Mouse (Mus musculus) hindbrain, embryonic 13.5 days (tissue): ENCODE results near the gene Alkal2. TPM values are rescaled to one million over a fixed set of nuclear protein-coding genes. Genes with fewer than 3 reads are reported as not detected.

ENCODE experiments used
- ATAC-seq: fragments of 200-750 bp; cut with Nextera tagmentation; 2 replicates; pipeline ENCODE4 v1.8.0; 2017; ENCODE audit warnings: moderate TSS enrichment; ENCODE audit not compliant: low FRiP score
- H3K27ac ChIP-seq: fragments of 300-500 bp; sonication (generic); 2 replicates; pipeline ENCODE4 v1.5.1; 2015; ENCODE audit warnings: inconsistent platforms, mild to moderate bottlenecking, moderate library complexity
- H3K27me3 ChIP-seq: fragments of 300-500 bp; sonication (generic); 2 replicates; pipeline ENCODE4 v1.6.1; 2015; ENCODE audit warnings: mild to moderate bottlenecking, inconsistent platforms
- H3K36me3 ChIP-seq: fragments of 300-500 bp; sonication (generic); 2 replicates; pipeline ENCODE4 v1.6.1; 2015; ENCODE audit warnings: mild to moderate bottlenecking, inconsistent platforms
- H3K4me1 ChIP-seq: fragments of 300-500 bp; sonication (generic); replicated peaks from 2 replicates; pipeline ENCODE4 v1.6.1; 2015; ENCODE audit warnings: inconsistent platforms
- H3K4me2 ChIP-seq: fragments of 300-500 bp; sonication (generic); 2 replicates; pipeline ENCODE4 v1.6.1; 2015; ENCODE audit warnings: inconsistent platforms, mild to moderate bottlenecking, moderate library complexity
- H3K4me3 ChIP-seq: fragments of 300-500 bp; sonication (generic); 2 replicates; pipeline ENCODE4 v1.5.1; 2015; ENCODE audit warnings: mild to moderate bottlenecking, inconsistent platforms
- H3K9ac ChIP-seq: fragments of 300-500 bp; sonication (generic); 2 replicates; pipeline ENCODE4 v1.6.1; 2015; ENCODE audit warnings: mild to moderate bottlenecking, inconsistent platforms
- H3K9me3 ChIP-seq: fragments of 300-500 bp; sonication (generic); 2 replicates; pipeline ENCODE4 v1.6.1; 2016; ENCODE audit warnings: inconsistent platforms
- WGBS: fragments of 180-500 bp; shearing (Covaris S2); methylation state at CpG from one replicate; pipeline ENCODE4 v1.1.7; 2015; 5-methylcytosine and 5-hydroxymethylcytosine counted together
- polyA plus RNA-seq: library from polyadenylated mRNA; unstranded; fragments of >200 nt; fragmentation: Nextera tagmentation; extraction: Ambion mirVana; gene quantifications from 2 replicates; pipeline ENCODE4 v1.2.1, GENCODE M21; 2015

Gene Alkal2
- 0.45 TPM in 1 of 2 replicates, not detected in the other for polyA plus RNA-seq

- ATAC-seq: peak; percentile 79
- peak within 1 kb of the TSS; percentile 100 for H3K4me2 ChIP-seq
- under 1% methylated on average over 58 of the region's 58 CpGs for WGBS
- peaks cover 16% of the 10 kb centered on the region for H3K4me1 ChIP-seq
- peaks cover 57% of the 10 kb centered on the region for H3K27me3 ChIP-seq
- H3K36me3 ChIP-seq: no peaks in the 10 kb centered on the region
- H3K27ac ChIP-seq: no peak within 1 kb of the TSS
- H3K9me3 ChIP-seq: no peaks in the 10 kb centered on the region
- peak within 1 kb of the TSS; percentile 69 for H3K9ac ChIP-seq
- peak within 1 kb of the TSS; percentile 63 for H3K4me3 ChIP-seq
These were observed at the start of gene Alkal2 for GRCm38 (mm10) chr12:30883986-30884621. Alkal2 (plus strand) TSS chr12:30884322.

GRCm38 (mm10) chr12:30848521-30848920, 35.6 kb upstream of the Alkal2 start:
- Histone ChIP-seq H3K4me2 (no peak overlapping the region), H3K27me3 (no peaks in the 10 kb centered on the region), H3K9me3 (no peaks in the 10 kb centered on the region), H3K27ac (no peak overlapping the region), H3K36me3 (no peaks in the 10 kb centered on the region), H3K4me3 (no peak overlapping the region), H3K4me1 (no peaks in the 10 kb centered on the region), H3K9ac (no peak overlapping the region)
- 75% methylated on average over 1 of the region's 1 CpGs for WGBS
- no peak for ATAC-seq

GRCm38 (mm10) chr12:30850902-30851301, 33.2 kb upstream of the Alkal2 start:
- WGBS: 71% methylated on average over 2 of the region's 2 CpGs
- ATAC-seq: no peak
- no peaks in the 10 kb centered on the region for H3K36me3 ChIP-seq
- H3K4me1 ChIP-seq: no peaks in the 10 kb centered on the region
- no peaks in the 10 kb centered on the region for H3K9me3 ChIP-seq
- no peaks in the 10 kb centered on the region for H3K27me3 ChIP-seq
- H3K9ac ChIP-seq: no peak overlapping the region
- no peak overlapping the region for H3K27ac ChIP-seq
- no peak overlapping the region for H3K4me2 ChIP-seq
- no peak overlapping the region for H3K4me3 ChIP-seq

GRCm38 (mm10) chr12:30851871-30852270, 32.3 kb upstream of the Alkal2 start:
- Histone ChIP-seq H3K27me3 (no peaks in the 10 kb centered on the region), H3K4me1 (no peaks in the 10 kb centered on the region), H3K36me3 (no peaks in the 10 kb centered on the region), H3K27ac (no peak overlapping the region), H3K9me3 (no peaks in the 10 kb centered on the region), H3K9ac (no peak overlapping the region), H3K4me3 (no peak overlapping the region), H3K4me2 (no peak overlapping the region)
- ATAC-seq: no peak
- 86% methylated on average over 6 of the region's 6 CpGs for WGBS

- H3K4me3 ChIP-seq: no peak overlapping the region
- no peak for ATAC-seq
- no peaks in the 10 kb centered on the region for H3K36me3 ChIP-seq
- H3K27ac ChIP-seq: no peak overlapping the region
- no peaks in the 10 kb centered on the region for H3K4me1 ChIP-seq
- WGBS: 83% methylated on average over 6 of the region's 6 CpGs
- no peaks in the 10 kb centered on the region for H3K27me3 ChIP-seq
- no peak overlapping the region for H3K9ac ChIP-seq
- H3K4me2 ChIP-seq: no peak overlapping the region
- no peaks in the 10 kb centered on the region for H3K9me3 ChIP-seq
These were observed 28.5 kb upstream of the Alkal2 start for GRCm38 (mm10) chr12:30855442-30856159.

GRCm38 (mm10) chr12:30856172-30856571, 27.9 kb upstream of the Alkal2 start:
- Histone ChIP-seq H3K4me1 (no peaks in the 10 kb centered on the region), H3K27me3 (no peaks in the 10 kb centered on the region), H3K4me2 (no peak overlapping the region), H3K36me3 (no peaks in the 10 kb centered on the region), H3K27ac (no peak overlapping the region), H3K4me3 (no peak overlapping the region), H3K9ac (no peak overlapping the region), H3K9me3 (no peaks in the 10 kb centered on the region)
- 92% methylated on average over 5 of the region's 5 CpGs for WGBS
- no peak for ATAC-seq

GRCm38 (mm10) chr12:30864347-30864746, 19.8 kb upstream of the Alkal2 start:
- WGBS: 70% methylated on average over 2 of the region's 2 CpGs
- Histone ChIP-seq H3K9ac (no peak overlapping the region), H3K4me1 (0 out of 2 replicates have a peak, but pooled peaks cover 4% of the 10 kb centered on the region), H3K27me3 (no peaks in the 10 kb centered on the region), H3K36me3 (no peaks in the 10 kb centered on the region), H3K27ac (no peak overlapping the region), H3K4me2 (no peak overlapping the region), H3K4me3 (no peak overlapping the region), H3K9me3 (no peaks in the 10 kb centered on the region)
- no peak for ATAC-seq

- Histone ChIP-seq H3K27me3 (no peaks in the 10 kb centered on the region), H3K4me2 (no peak overlapping the region), H3K9ac (no peak overlapping the region), H3K27ac (no peak overlapping the region), H3K9me3 (no peaks in the 10 kb centered on the region), H3K4me3 (no peak overlapping the region), H3K36me3 (no peaks in the 10 kb centered on the region), H3K4me1 (0 out of 2 replicates have a peak, but pooled peaks cover 4% of the 10 kb centered on the region)
- WGBS: 85% methylated on average over 4 of the region's 4 CpGs
- no peak for ATAC-seq
These were observed 18.3 kb upstream of the Alkal2 start for GRCm38 (mm10) chr12:30865781-30866180.

- Histone ChIP-seq H3K4me2 (no peak overlapping the region), H3K9me3 (no peaks in the 10 kb centered on the region), H3K4me1 (peaks cover 10% of the 10 kb centered on the region), H3K27me3 (peaks cover 28% of the 10 kb centered on the region), H3K36me3 (no peaks in the 10 kb centered on the region), H3K4me3 (no peak overlapping the region), H3K9ac (no peak overlapping the region), H3K27ac (no peak overlapping the region)
- WGBS: 72% methylated on average over 6 of the region's 6 CpGs
- ATAC-seq: no peak
These were observed 4.7 kb upstream of the Alkal2 start for GRCm38 (mm10) chr12:30879447-30879846.

GRCm38 (mm10) chr12:30883592-30883985, 533 bp upstream of the Alkal2 start:
- no peaks in the 10 kb centered on the region for H3K36me3 ChIP-seq
- no peak overlapping the region for H3K27ac ChIP-seq
- no peaks in the 10 kb centered on the region for H3K9me3 ChIP-seq
- peak overlapping the region; percentile 100 for H3K4me2 ChIP-seq
- H3K4me3 ChIP-seq: peak overlapping the region; percentile 63
- no peak for ATAC-seq
- WGBS: 18% methylated on average over 4 of the region's 4 CpGs
- peak overlapping the region; percentile 69 for H3K9ac ChIP-seq
- H3K4me1 ChIP-seq: peaks cover 16% of the 10 kb centered on the region
- H3K27me3 ChIP-seq: peaks cover 57% of the 10 kb centered on the region

GRCm38 (mm10) chr12:30884622-30885230, 604 bp downstream of the Alkal2 start:
- H3K4me1 ChIP-seq: peaks cover 16% of the 10 kb centered on the region
- peak overlapping the region; percentile 69 for H3K9ac ChIP-seq
- H3K9me3 ChIP-seq: no peaks in the 10 kb centered on the region
- peak; percentile 72 for ATAC-seq
- no peak overlapping the region for H3K27ac ChIP-seq
- 8% methylated on average over 39 of the region's 39 CpGs for WGBS
- peaks cover 57% of the 10 kb centered on the region for H3K27me3 ChIP-seq
- no peaks in the 10 kb centered on the region for H3K36me3 ChIP-seq
- H3K4me3 ChIP-seq: peak overlapping the region; percentile 63
- peak overlapping the region; percentile 100 for H3K4me2 ChIP-seq

- WGBS: 78% methylated on average over 6 of the region's 6 CpGs
- Histone ChIP-seq H3K27me3 (peaks cover 57% of the 10 kb centered on the region), H3K4me1 (peaks cover 16% of the 10 kb centered on the region), H3K4me2 (no peak overlapping the region), H3K4me3 (no peak overlapping the region), H3K27ac (no peak overlapping the region), H3K9me3 (no peaks in the 10 kb centered on the region), H3K9ac (no peak overlapping the region), H3K36me3 (no peaks in the 10 kb centered on the region)
- no peak for ATAC-seq
These were observed 1.8 kb downstream of the Alkal2 start for GRCm38 (mm10) chr12:30885891-30886290.
